Mouse (Mus musculus): ENCODE results near the gene Itgb3bp.

GRCm38 (mm10) chr4:99724331-99724730 lies 205.3 kb downstream of the Itgb3bp start:
- TF ChIP-seq CEBPB (IDR thresholded peaks at IDR 0.05; ENCODE audit: insufficient read depth, poor library complexity, severe bottlenecking) (no peak), POLR2A (IDR thresholded peaks at IDR 0.05; ENCODE audit: insufficient read length, low read depth) (no peak), MYOD1 (IDR thresholded peaks at IDR 0.05; ENCODE audit: control insufficient read depth in 1 of 3, insufficient read length in 2 of 3, low read depth in 2 of 3) (no peak), MAX (IDR thresholded peaks at IDR 0.05; ENCODE audit: low read depth) (no peak), POLR2AphosphoS2 (IDR thresholded peaks at IDR 0.05; ENCODE audit: insufficient read length, low read depth) (no peak), MYOG (IDR thresholded peaks at IDR 0.05; ENCODE audit: control insufficient read depth in 1 of 3, insufficient read depth in 1 of 3, insufficient read length in 2 of 3, low read depth in 2 of 3) (no peak), E2F4 (IDR thresholded peaks at IDR 0.05; ENCODE audit: insufficient read depth) (no peak), SRF (IDR thresholded peaks at IDR 0.05; ENCODE audit: control insufficient read depth, insufficient read length, low read depth) (no peak), USF1 (IDR thresholded peaks at IDR 0.05; ENCODE audit: low read depth) (no peak), TCF12 (IDR thresholded peaks at IDR 0.05; ENCODE audit: insufficient read depth, poor library complexity, severe bottlenecking) (no peak), REST (IDR thresholded peaks at IDR 0.05; ENCODE audit: insufficient read depth, insufficient read length) (no peak)

Measured in myocyte (in vitro differentiated cells).